Mouse (Mus musculus): ENCODE data around the gene Coro7. TPM values are rescaled to one million over a fixed set of nuclear protein-coding genes. Genes with fewer than 3 reads are reported as not detected.
"Not testable (repeated sequence)": the region's sequence is repeated elsewhere in the genome, so short reads cannot be mapped to it uniquely, and the experiment has no call there.

Coro7 gene
- polyA plus RNA-seq, 1 experiment, result 68.8 TPM

GRCm38 (mm10) chr16:4713861-4714710 is 34.5 kb upstream of the Coro7 start:
- no peak for TF ChIP-seq POLR2A (IDR thresholded peaks at IDR 0.05; ENCODE audit: borderline replicate concordance, extremely low read depth, insufficient read depth, insufficient read length, poor library complexity, severe bottlenecking)
- no peak for TF ChIP-seq CTCF (IDR thresholded peaks at IDR 0.05; ENCODE audit: borderline replicate concordance, extremely low read depth, insufficient read depth, insufficient read length)
- no peak for DNase-seq (ENCODE audit: low read depth)

DNA sequence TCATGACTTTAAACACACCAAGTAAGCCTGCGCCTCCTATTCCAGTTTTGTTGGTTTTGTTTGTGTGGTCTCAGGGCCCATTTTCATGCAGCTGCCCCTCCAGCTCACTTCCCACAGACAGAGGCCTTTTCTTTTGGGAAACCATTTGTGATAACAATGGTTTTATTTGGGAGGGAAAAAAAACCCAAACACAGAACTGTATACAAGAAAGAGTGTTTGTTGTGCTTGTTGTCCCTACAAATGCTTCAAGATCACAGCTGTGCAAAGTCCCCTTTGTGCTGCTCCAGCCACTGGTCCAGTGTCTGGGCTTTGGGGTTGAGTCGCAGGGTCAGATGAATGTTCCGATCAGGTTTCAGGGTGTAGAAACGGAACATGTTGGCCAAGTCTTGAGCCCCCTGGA is 31.6 kb upstream of the Coro7 start:
- no peak for DNase-seq (ENCODE audit: low read depth)
- TF ChIP-seq CTCF (IDR thresholded peaks at IDR 0.05; ENCODE audit: borderline replicate concordance, extremely low read depth, insufficient read depth, insufficient read length), result no peak
- no peak for TF ChIP-seq POLR2A (IDR thresholded peaks at IDR 0.05; ENCODE audit: borderline replicate concordance, extremely low read depth, insufficient read depth, insufficient read length, poor library complexity, severe bottlenecking)

DNA sequence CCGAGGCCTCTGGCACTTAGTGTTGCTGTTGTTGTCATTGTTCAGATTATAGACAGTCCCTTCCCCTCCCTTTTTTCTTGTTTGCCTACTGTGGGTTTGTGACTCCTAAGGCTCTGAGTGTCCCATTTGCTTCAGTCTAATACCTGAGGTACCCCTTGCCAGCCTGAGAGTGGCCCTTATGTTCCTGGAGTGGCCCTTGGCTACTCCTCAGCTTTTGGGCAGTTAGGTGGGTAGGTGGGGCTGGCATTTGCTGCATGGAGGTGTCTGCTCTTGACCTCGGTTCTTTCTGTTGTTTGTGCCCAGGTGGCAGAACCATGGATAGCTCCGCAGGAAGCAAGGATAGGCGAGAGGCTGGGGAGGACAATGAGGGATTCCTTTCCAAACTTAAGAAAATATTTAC is 26.0 kb upstream of the Coro7 start:
- no peak for TF ChIP-seq CTCF (IDR thresholded peaks at IDR 0.05; ENCODE audit: borderline replicate concordance, extremely low read depth, insufficient read depth, insufficient read length)
- no peak for TF ChIP-seq POLR2A (IDR thresholded peaks at IDR 0.05; ENCODE audit: borderline replicate concordance, extremely low read depth, insufficient read depth, insufficient read length, poor library complexity, severe bottlenecking)
- no peak for DNase-seq (ENCODE audit: low read depth)

DNA sequence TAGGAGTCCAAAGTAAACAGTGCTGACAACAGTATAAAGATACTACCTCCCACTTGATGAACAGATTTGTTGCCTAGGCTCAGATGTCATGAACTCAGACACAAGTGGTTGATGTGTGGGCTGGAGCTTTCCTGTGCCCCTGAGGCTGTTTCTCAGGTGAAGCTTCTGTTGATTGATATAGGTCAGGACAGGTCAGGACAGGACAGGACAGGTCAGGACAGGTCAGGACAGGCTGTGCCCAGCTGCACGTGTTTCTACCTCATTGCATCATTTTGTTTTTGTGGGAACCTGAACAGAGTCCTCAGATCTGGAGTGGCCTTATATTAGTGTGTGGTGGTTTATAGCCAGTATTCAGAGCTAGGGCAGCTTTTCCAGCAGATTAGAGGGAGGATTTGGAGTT is 23.1 kb upstream of the Coro7 start:
- TF ChIP-seq CTCF (IDR thresholded peaks at IDR 0.05; ENCODE audit: borderline replicate concordance, extremely low read depth, insufficient read depth, insufficient read length), result no peak
- TF ChIP-seq POLR2A (IDR thresholded peaks at IDR 0.05; ENCODE audit: borderline replicate concordance, extremely low read depth, insufficient read depth, insufficient read length, poor library complexity, severe bottlenecking), result no peak
- DNase-seq (ENCODE audit: low read depth), result no peak

- no peak for TF ChIP-seq CTCF (IDR thresholded peaks at IDR 0.05; ENCODE audit: borderline replicate concordance, extremely low read depth, insufficient read depth, insufficient read length)
- no peak for TF ChIP-seq POLR2A (IDR thresholded peaks at IDR 0.05; ENCODE audit: borderline replicate concordance, extremely low read depth, insufficient read depth, insufficient read length, poor library complexity, severe bottlenecking)
- DNase-seq (ENCODE audit: low read depth), result no peak
These were observed 21.6 kb upstream of the Coro7 start for GRCm38 (mm10) chr16:4701211-4701610.

- DNase-seq (ENCODE audit: low read depth), result not testable (repeated sequence)
These were observed 9.8 kb upstream of the Coro7 start for GRCm38 (mm10) chr16:4689371-4689770.

DNA sequence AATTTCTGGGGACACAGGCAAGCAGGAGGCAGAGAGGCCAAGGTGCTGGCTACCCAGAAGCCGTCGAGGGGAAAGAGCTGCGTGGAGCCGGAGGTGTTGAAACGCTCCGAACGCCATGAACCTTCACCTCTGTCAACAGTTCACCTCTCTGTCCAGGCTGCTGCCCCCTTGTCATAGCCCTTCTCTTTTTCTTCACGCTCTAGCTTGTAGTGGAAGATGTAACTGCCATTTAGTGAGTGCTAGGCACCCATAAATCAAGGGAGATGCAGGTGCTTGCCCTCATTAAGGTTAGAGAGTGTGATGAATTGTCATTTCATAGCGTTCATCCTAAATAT is 4.8 kb upstream of the Coro7 start:
- TF ChIP-seq CTCF (IDR thresholded peaks at IDR 0.05; ENCODE audit: borderline replicate concordance, extremely low read depth, insufficient read depth, insufficient read length) (no peak), POLR2A (IDR thresholded peaks at IDR 0.05; ENCODE audit: borderline replicate concordance, extremely low read depth, insufficient read depth, insufficient read length, poor library complexity, severe bottlenecking) (no peak)
- no peak for DNase-seq (ENCODE audit: low read depth)

GRCm38 (mm10) chr16:4683581-4684456 is 4.2 kb upstream of the Coro7 start:
- peak; percentile 98 for DNase-seq (ENCODE audit: low read depth)
- TF ChIP-seq POLR2A (IDR thresholded peaks at IDR 0.05; ENCODE audit: borderline replicate concordance, extremely low read depth, insufficient read depth, insufficient read length, poor library complexity, severe bottlenecking) (peak; percentile 88; the same call in 1 of the 2 replicates), CTCF (IDR thresholded peaks at IDR 0.05; ENCODE audit: borderline replicate concordance, extremely low read depth, insufficient read depth, insufficient read length) (no peak)

GRCm38 (mm10) chr16:4683193-4683580 is 3.6 kb upstream of the Coro7 start:
- TF ChIP-seq POLR2A (IDR thresholded peaks at IDR 0.05; ENCODE audit: borderline replicate concordance, extremely low read depth, insufficient read depth, insufficient read length, poor library complexity, severe bottlenecking) (no peak), CTCF (IDR thresholded peaks at IDR 0.05; ENCODE audit: borderline replicate concordance, extremely low read depth, insufficient read depth, insufficient read length) (no peak)
- no peak for DNase-seq (ENCODE audit: low read depth)

DNA sequence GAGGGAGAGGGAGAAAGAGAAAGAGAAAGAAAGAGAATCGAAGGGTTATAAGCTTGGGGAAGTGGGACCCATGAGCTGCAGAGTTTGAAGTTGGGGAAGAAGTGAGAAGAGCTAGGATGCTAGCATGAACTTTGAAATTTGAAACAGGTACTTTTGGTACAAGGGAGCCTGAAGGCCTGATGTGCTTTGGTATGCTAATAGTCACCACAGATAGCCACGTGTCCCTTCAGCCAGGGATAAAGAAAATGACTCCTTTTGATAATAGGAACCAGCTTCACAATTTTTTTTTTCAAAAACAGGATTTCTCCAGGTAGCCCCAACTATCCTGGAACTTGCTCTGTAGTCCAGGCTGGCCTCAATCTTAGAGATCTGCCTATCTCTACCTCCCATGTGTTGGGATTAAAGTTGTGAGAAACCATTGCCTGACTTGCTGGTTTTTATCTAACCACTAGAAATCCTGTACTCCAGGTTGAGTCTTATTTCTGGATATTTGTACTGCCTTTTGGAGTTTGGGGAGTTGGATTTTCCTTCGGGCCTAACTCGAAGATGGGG is 3.1 kb upstream of the Coro7 start:
- no peak for TF ChIP-seq POLR2A (IDR thresholded peaks at IDR 0.05; ENCODE audit: borderline replicate concordance, extremely low read depth, insufficient read depth, insufficient read length, poor library complexity, severe bottlenecking)
- TF ChIP-seq CTCF (IDR thresholded peaks at IDR 0.05; ENCODE audit: borderline replicate concordance, extremely low read depth, insufficient read depth, insufficient read length), result no peak
- no peak for DNase-seq (ENCODE audit: low read depth)

- not testable (repeated sequence) for DNase-seq (ENCODE audit: low read depth)
These were observed 1.4 kb upstream of the Coro7 start for GRCm38 (mm10) chr16:4680922-4681455.

Data from brain, embryonic 14.5 days (tissue).